Mouse (Mus musculus): ENCODE results near the gene A630095N17Rik. TPM values are rescaled to one million over a fixed set of nuclear protein-coding genes. Genes with fewer than 3 reads are reported as not detected.
A peak's percentile ranks its signal among the peaks of the same experiment; 100 is the strongest.
"Not testable (repeated sequence)": the region's sequence is repeated elsewhere in the genome, so short reads cannot be mapped to it uniquely, and the experiment has no call there.

A630095N17Rik gene
- total and polyA plus RNA-seq, 2 experiments from 2014 or later: not detected

- TF ChIP-seq CTCF (IDR thresholded peaks at IDR 0.05; ENCODE audit: low read depth) (no peak), EP300 (IDR thresholded peaks at IDR 0.05; ENCODE audit: low read depth) (no peak)
- no peaks in the 10 kb centered on the region for H3K9me3 ChIP-seq (replicated peaks; ENCODE audit: control insufficient read depth, low read length)
- H3K4me3 ChIP-seq (ENCODE audit: low read depth, low read length): peak within 1 kb of the TSS; percentile 72
- peak within 1 kb of the TSS; percentile 93 for H3K4me2 ChIP-seq (ENCODE audit: low read depth, low read length)
- ATAC-seq (ENCODE audit: insufficient read depth, low read depth) (peak; percentile 92), DNase-seq (ENCODE audit: low spot score) (peak; percentile 88)
- peak within 1 kb of the TSS; percentile 94 for H3K27ac ChIP-seq (ENCODE audit: low read depth)
- WGBS: under 1% methylated on average over 63 of the region's 64 CpGs
- no peaks in the 10 kb centered on the region; the same call in 1 of the 2 replicates for H3K4me1 ChIP-seq (ENCODE audit: control insufficient read depth, insufficient read depth)
- peaks cover 21% of the 10 kb centered on the region for H3K36me3 ChIP-seq (replicated peaks; ENCODE audit: control insufficient read depth, insufficient read depth, low read length)
- H3K9ac ChIP-seq (replicated peaks; ENCODE audit: low read depth, low read length): peak within 1 kb of the TSS; percentile 79
- H3K27me3 ChIP-seq (ENCODE audit: control insufficient read depth, insufficient read depth, low read length): no peaks in the 10 kb centered on the region
Observed at GRCm38 (mm10) chr1:75236117-75237050, 4.5 kb upstream of the A630095N17Rik start, which contains the start of gene Dnajb2. Dnajb2 (plus strand) TSS chr1:75236406.

GRCm38 (mm10) chr1:75234606-75235005 is 2.7 kb upstream of the A630095N17Rik start:
- peak; percentile 53 for ATAC-seq (ENCODE audit: insufficient read depth, low read depth)
- Histone ChIP-seq H3K9ac (replicated peaks; ENCODE audit: low read depth, low read length) (no peak overlapping the region), H3K4me2 (ENCODE audit: low read depth, low read length) (no peak overlapping the region)

GRCm38 (mm10) chr1:75232489-75232888 is 587 bp upstream of the A630095N17Rik start:
- H3K9ac ChIP-seq (replicated peaks; ENCODE audit: low read depth, low read length); H3K27ac ChIP-seq (ENCODE audit: low read depth); ATAC-seq (ENCODE audit: insufficient read depth, low read depth); H3K27me3 ChIP-seq (ENCODE audit: control insufficient read depth, insufficient read depth, low read length); H3K4me2 ChIP-seq (ENCODE audit: low read depth, low read length); H3K36me3 ChIP-seq (replicated peaks; ENCODE audit: control insufficient read depth, insufficient read depth, low read length); H3K9me3 ChIP-seq (replicated peaks; ENCODE audit: control insufficient read depth, low read length); H3K4me1 ChIP-seq (ENCODE audit: control insufficient read depth, insufficient read depth); H3K4me3 ChIP-seq (ENCODE audit: low read depth, low read length); DNase-seq (ENCODE audit: low spot score): not testable (repeated sequence)
- 66% methylated on average over 4 of the region's 4 CpGs for WGBS

More at GRCm38 (mm10) chr1:75234606-75235005, 2.7 kb upstream of the A630095N17Rik start:
- Histone ChIP-seq H3K27me3 (ENCODE audit: control insufficient read depth, insufficient read depth, low read length) (no peaks in the 10 kb centered on the region), H3K36me3 (replicated peaks; ENCODE audit: control insufficient read depth, insufficient read depth, low read length) (peaks cover 6% of the 10 kb centered on the region), H3K4me1 (ENCODE audit: control insufficient read depth, insufficient read depth) (no peaks in the 10 kb centered on the region; the same call in 1 of the 2 replicates), H3K27ac (ENCODE audit: low read depth) (no peak overlapping the region), H3K9me3 (replicated peaks; ENCODE audit: control insufficient read depth, low read length) (no peaks in the 10 kb centered on the region), H3K4me3 (ENCODE audit: low read depth, low read length) (no peak overlapping the region)
- WGBS: under 1% methylated on average over 8 of the region's 8 CpGs
- peak; percentile 88 for DNase-seq (ENCODE audit: low spot score)
- TF ChIP-seq CTCF (IDR thresholded peaks at IDR 0.05; ENCODE audit: low read depth) (peak; percentile 79), EP300 (IDR thresholded peaks at IDR 0.05; ENCODE audit: low read depth) (no peak)

GRCm38 (mm10) chr1:75231224-75231623 is 678 bp downstream of the A630095N17Rik start:
- Histone ChIP-seq H3K4me2 (ENCODE audit: low read depth, low read length) (no peak overlapping the region), H3K9me3 (replicated peaks; ENCODE audit: control insufficient read depth, low read length) (no peaks in the 10 kb centered on the region), H3K27me3 (ENCODE audit: control insufficient read depth, insufficient read depth, low read length) (no peaks in the 10 kb centered on the region), H3K4me1 (ENCODE audit: control insufficient read depth, insufficient read depth) (peaks cover 7% of the 10 kb centered on the region; the same call in 1 of the 2 replicates), H3K27ac (ENCODE audit: low read depth) (no peak overlapping the region), H3K4me3 (ENCODE audit: low read depth, low read length) (no peak overlapping the region), H3K36me3 (replicated peaks; ENCODE audit: control insufficient read depth, insufficient read depth, low read length) (no peaks in the 10 kb centered on the region), H3K9ac (replicated peaks; ENCODE audit: low read depth, low read length) (no peak overlapping the region)
- 73% methylated on average over 4 of the region's 4 CpGs for WGBS
- no peak for ATAC-seq (ENCODE audit: insufficient read depth, low read depth)
- TF ChIP-seq CTCF (IDR thresholded peaks at IDR 0.05; ENCODE audit: low read depth): no peak
- no peak for TF ChIP-seq EP300 (IDR thresholded peaks at IDR 0.05; ENCODE audit: low read depth)
- DNase-seq (ENCODE audit: low spot score): no peak

- Histone ChIP-seq H3K4me3 (ENCODE audit: low read depth, low read length) (no peak overlapping the region), H3K27me3 (ENCODE audit: control insufficient read depth, insufficient read depth, low read length) (no peaks in the 10 kb centered on the region), H3K9me3 (replicated peaks; ENCODE audit: control insufficient read depth, low read length) (no peaks in the 10 kb centered on the region), H3K4me2 (ENCODE audit: low read depth, low read length) (no peak overlapping the region), H3K4me1 (ENCODE audit: control insufficient read depth, insufficient read depth) (peaks cover 9% of the 10 kb centered on the region; the same call in 1 of the 2 replicates), H3K36me3 (replicated peaks; ENCODE audit: control insufficient read depth, insufficient read depth, low read length) (no peaks in the 10 kb centered on the region), H3K9ac (replicated peaks; ENCODE audit: low read depth, low read length) (no peak overlapping the region), H3K27ac (ENCODE audit: low read depth) (no peak overlapping the region)
- DNase-seq (ENCODE audit: low spot score): no peak
- no peak for ATAC-seq (ENCODE audit: insufficient read depth, low read depth)
- 75% methylated on average over 7 of the region's 7 CpGs for WGBS
- no peak for TF ChIP-seq CTCF (IDR thresholded peaks at IDR 0.05; ENCODE audit: low read depth)
- TF ChIP-seq EP300 (IDR thresholded peaks at IDR 0.05; ENCODE audit: low read depth): no peak
Observed at GRCm38 (mm10) chr1:75230335-75230994, 1.4 kb downstream of the A630095N17Rik start.

All from heart, postnatal 0 days (tissue).